Mouse (Mus musculus): ENCODE results near the gene Cxcl2.

DNA sequence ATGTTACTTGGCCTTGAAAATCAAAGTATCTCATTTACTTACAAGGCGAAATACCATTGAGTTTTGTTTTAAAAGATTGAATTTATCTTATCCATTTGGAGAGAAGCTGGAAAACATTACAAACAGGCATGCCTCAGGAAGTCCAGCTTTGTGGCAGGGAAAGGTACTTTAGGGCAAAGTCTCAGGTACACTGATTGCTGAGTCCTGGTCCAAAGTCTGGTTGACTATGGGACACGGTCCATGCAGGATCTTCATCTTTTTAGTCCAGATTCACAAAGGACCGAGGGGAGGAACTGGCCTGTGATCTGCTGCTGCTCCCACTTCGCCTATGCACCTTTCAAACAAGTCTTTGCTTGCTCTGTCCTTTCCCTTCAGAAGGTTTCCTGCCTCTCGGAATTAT lies 4.4 kb upstream of the Cxcl2 start:
- TF ChIP-seq ELF1 (IDR thresholded peaks at IDR 0.05; ENCODE audit: low read depth, low read length) (no peak), CTCF (conservative IDR thresholded peaks at IDR 0.05 in 1 of 2, IDR thresholded peaks at IDR 0.05 in 1 of 2; ENCODE audit: low read depth in 2 of 2, low read length in 2 of 2) (no peak), POLR2AphosphoS2 (IDR thresholded peaks at IDR 0.05; ENCODE audit: low read depth, low read length) (no peak), POLR2A (IDR thresholded peaks at IDR 0.05; ENCODE audit: low read depth, low read length) (no peak), ZNF384 (IDR thresholded peaks at IDR 0.05; ENCODE audit: low read depth, low read length) (no peak), EP300 (IDR thresholded peaks at IDR 0.05; ENCODE audit: low read length) (no peak), ZC3H11A (IDR thresholded peaks at IDR 0.05; ENCODE audit: low read depth, low read length) (no peak), KAT2A (IDR thresholded peaks at IDR 0.05; ENCODE audit: insufficient replicate concordance, low read length) (no peak), CHD2 (IDR thresholded peaks at IDR 0.05; ENCODE audit: low read length) (no peak), NELFE (IDR thresholded peaks at IDR 0.05; ENCODE audit: low read depth, low read length) (no peak), MAX (IDR thresholded peaks at IDR 0.05; ENCODE audit: low read length) (no peak)

Measured in CH12.LX (cell line).